Mouse (Mus musculus) ES-E14 (cell line): ENCODE data around the gene Vmn1r197.

Experiments
- CHD2 ChIP-seq: IDR thresholded peaks from 2 replicates; pipeline ENCODE4 v1.6.1; 2014; ENCODE audit warnings: mild to moderate bottlenecking, low read depth, low read length, inconsistent platforms
- HCFC1 ChIP-seq: IDR thresholded peaks from 2 replicates; pipeline ENCODE4 v1.6.1; 2012; ENCODE audit warnings: low read length, inconsistent platforms, borderline replicate concordance; ENCODE audit not compliant: insufficient read depth
- MAFK ChIP-seq: IDR thresholded peaks from 2 replicates; pipeline ENCODE4 v1.6.1; 2014; ENCODE audit warnings: mild to moderate bottlenecking, low read depth, low read length, inconsistent platforms; ENCODE audit not compliant: insufficient read depth
- ZC3H11A ChIP-seq: IDR thresholded peaks from 2 replicates; pipeline ENCODE4 v1.6.1; 2012; ENCODE audit warnings: low read depth, mild to moderate bottlenecking, inconsistent platforms, low read length, borderline replicate concordance
- ZNF384 ChIP-seq: IDR thresholded peaks from 2 replicates; pipeline ENCODE4 v1.6.1; 2012; ENCODE audit warnings: low read depth, low read length, inconsistent platforms

DNA sequence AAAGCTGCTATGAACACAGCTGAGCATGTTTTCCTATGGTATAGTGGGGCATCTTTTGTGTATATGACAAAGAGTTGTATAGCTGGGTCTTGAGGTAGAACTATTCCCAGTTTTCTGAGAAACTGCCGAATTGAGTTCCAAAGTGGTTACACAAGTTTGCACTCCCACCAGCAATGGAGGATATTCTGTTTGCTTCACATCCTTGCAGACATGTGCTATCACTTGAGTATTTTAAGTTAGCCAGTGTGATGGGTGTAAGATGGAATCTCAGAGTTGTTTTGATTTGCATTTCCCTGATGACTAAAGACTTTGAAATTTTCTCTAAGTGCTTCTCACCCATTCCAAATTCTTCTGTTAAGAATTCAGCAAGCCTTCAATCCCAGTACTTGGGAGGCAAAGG is 11.2 kb downstream of the Vmn1r197 start:
- no peak for TF ChIP-seq MAFK
- TF ChIP-seq CHD2: no peak
- no peak for TF ChIP-seq HCFC1
- no peak for TF ChIP-seq ZNF384
- no peak for TF ChIP-seq ZC3H11A
